Mouse (Mus musculus): Measurements from ENCODE around the gene Pkp4.

The Pkp4 gene

DNA sequence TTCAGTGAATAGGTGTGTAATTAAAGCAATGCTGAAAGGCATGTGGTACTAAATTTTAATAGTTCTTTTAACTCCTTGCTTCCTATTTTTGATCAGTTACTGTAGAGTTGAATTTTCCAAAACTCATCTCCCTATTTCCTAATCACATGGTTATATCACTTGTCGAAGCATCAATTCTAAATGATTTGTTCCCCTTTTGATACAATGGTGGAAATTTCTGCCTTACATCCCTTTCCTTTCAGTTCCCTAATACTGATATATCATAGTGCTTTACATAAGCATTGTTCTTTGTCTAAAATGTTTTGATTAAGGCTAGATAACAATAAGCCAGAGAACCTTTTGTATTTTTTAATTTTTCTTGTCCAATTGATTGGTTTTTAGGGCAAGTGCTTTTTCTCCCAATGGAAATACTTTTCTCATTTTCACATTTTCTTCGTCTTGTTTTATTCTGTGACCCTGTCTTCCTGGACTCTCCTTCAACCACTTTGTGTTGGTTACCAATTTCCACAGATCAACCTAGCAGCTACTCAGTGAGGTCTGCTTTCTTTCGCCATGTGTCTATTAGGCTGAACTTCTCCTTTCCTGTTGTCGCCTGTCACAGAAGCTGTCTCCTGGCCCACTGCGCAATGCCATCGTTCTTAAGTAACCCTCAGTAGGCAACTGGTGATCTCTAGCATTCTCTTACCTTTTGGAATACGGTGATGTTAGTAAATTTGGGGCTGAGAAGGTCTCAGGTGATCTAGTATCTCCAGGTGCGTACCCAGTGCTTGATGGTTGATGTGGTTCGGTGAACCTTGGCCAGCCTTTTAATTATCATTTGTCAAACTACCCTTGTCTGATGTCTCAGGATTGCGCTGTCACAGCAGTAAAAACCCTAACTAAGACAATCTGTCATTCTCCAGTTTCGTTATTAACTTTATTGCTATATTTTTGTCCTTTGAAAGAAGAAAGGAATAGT, 23.7 kb downstream of the Pkp4 start:
- no peak for DNase-seq (ENCODE audit: low spot score in 2 of 2)

DNA sequence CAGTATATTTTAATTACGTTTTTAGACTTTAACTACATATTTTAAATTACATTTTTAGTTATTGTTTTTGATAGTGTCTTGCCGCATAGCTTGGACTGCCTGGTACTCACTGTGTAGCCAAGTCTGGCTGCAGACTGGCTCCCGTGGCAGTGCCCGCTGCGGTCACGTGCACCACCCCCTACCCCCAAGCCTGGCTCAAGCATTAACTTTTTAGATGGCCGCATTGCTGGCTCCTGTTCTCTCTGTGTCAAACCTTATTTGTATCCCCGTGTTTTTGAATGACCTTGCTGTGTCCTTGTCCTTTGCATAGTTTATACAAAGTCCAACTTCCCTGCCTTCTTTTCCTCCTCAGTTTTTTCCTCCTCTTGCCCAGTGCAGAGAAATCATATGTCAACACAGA, 25.5 kb downstream of the Pkp4 start:
- DNase-seq (ENCODE audit: low spot score in 2 of 2) = peak in 1 of 2 experiments; percentile 14

DNA sequence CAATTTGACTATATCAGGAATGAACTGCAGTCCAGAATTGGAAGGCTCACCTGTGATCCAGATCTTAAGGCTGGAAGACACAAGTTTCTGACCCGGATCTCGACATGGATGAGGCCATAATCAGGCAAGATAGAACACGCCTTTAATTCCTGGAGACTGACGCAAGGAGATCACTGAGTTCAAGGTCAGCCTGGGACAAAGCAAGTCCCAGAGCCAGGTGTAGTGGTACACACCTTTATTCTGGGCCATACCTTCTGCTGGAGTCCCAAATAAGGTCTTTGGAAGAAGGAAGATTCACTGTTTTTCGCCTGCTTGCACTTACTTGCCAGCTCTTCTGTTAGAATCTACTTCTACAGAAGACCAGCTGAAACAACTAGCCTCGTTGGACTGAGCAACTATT, 26.3 kb downstream of the Pkp4 start:
- peak in 1 of 2 experiments; percentile 3 for DNase-seq (ENCODE audit: low spot score in 2 of 2)

DNA sequence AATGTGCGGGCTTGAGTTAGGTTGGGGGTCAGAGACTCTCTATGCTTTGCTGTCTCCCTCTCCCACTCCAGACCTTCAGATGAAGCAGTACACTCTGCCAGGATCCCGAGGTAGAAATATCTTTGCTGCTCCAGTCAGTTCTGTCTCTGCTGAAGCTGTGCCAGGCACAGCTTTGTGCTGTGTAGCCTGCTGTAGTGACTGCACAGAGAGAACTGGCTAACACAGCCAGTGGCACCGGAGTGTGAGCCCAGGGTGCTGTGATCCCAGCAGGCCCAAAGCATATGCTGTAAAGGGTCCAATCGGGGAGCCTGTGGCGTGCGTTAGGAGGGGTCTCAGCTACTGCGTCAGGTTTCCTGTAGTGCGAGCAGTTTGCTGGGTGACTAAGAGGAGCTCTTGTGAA, 27.7 kb downstream of the Pkp4 start:
- peak; percentile 49 to 55 for DNase-seq (ENCODE audit: low spot score in 2 of 2)

DNA sequence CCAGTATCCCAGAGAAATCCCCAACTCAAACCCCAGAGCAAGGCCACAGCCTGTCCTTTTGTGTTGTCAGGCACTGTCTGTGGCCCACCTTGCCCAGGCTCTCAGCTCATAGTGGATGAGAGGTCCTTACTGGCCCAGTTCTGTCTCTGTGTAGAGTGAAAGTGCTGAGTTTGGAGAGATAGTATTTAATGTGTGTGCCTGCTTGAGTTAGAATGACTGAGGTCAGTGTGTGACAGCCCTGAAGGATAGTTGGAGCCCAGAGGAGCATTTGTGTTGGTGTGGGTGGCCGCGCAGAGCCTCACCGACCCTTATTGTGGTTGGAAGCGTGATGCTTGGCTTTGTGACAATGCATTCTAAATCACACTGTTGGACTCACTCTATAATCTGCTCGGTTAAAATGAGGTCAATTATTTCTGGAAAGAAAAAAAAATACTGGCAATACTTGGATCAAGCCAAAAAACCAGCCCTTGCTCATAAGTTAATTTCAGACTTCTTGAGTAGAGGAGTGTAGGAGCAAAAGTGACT, 29.1 kb downstream of the Pkp4 start:
- peak; percentile 23 for DNase-seq (ENCODE audit: low spot score in 2 of 2)

DNA sequence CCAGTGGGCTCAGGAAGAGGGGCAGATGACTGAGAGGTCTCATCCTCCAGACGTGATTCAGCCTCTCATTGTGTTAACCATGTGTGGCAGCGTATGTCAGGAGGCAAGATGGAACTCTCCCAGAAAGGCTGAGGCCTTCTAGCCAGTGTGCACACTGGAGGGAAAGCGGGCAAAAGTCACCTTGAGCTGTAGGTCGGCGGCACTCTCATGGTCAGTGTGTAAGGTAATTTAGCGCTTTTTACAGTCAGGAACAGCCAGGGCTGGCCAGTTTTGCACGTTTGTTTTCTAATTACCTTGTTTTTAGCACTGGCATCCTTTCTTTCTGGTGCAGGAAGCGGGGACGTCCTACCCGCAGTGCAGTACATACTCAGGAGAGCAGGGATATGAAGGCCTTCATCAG, 29.5 kb downstream of the Pkp4 start:
- no peak for DNase-seq (ENCODE audit: low spot score in 2 of 2)

DNA sequence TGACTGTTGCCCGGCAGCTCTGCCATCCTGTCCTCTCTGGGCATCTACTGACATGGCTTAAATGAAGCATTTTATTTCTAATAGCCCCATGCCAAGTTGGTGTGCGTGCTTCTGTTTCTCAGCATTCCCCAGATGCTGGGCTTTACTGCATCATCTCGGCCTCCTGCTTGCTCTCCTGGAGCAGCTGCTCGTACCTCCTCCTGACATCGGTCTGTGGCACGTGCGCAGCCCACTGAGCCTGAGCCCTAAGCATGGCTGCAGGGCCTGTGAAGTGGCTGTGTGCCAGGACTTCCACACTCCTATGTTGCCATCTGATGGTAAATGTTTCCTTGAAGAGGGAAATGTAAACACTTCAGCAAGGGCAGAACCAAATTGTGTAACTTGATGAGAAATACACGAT, 30.8 kb downstream of the Pkp4 start:
- no peak for DNase-seq (ENCODE audit: low spot score in 2 of 2)

DNA sequence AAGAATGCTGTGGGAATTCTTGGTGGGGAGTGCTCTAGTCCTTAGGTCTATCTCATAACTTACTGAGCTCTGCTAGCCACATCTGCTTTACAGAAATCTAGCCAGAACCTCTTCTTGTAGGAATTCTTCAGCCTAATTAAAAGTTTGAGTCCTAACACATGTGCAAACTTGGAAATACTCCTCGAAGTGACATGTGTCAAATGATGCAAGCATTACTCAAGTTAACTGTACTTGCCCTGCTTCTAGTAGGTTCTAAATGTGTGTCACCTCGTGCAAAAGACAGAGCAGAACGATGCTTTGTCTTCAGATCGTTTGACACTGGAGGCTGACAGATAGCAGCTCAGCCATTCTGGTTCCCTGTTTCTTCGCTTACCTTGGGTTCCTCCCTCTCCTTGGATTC, 32.5 kb downstream of the Pkp4 start:
- DNase-seq (ENCODE audit: low spot score in 2 of 2) = no peak

DNA sequence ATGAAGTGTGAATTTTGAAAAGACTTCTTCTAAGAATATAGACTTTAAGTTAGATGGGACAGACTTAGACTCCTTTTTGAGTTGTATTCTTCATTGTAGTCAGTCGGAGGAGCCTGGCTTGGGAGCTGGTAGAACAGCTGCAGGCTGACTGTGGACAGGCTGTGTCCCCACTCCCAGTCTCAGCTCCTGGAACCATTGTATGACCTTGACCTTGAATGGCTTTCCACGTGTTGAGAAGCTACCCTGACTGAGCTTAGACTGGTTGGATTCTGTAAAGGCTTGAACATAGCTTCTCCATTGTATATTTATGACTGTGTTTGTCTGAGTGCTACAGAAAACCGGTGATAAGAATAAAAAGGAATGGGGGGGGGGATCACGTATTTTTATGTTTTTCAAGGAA, 36.5 kb downstream of the Pkp4 start:
- no peak for DNase-seq (ENCODE audit: low spot score in 2 of 2)

DNA sequence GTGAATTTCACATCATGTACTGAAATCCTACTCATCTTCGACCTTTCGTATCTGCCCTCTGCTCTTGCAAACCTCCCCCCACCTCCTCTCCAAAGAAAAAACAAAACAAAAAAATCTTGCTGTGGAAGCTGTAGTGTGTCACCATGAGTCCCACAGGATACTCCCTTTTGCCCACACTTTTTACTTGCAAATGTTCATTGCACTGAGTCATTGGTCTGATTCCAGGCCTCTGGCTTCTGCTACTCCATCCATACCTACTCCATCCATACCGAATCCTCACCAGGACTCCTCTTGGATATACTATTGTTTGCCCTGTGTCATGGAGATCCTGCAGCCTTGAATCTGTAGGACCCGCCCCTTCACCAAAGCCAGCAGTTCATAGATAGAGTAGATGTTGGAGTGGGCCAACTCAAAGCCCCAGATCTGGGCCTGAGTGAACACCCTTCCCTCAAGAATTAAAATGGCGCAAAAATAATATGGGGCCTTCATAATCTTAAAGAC, 38.9 kb downstream of the Pkp4 start:
- DNase-seq (ENCODE audit: low spot score in 2 of 2) = no peak

DNA sequence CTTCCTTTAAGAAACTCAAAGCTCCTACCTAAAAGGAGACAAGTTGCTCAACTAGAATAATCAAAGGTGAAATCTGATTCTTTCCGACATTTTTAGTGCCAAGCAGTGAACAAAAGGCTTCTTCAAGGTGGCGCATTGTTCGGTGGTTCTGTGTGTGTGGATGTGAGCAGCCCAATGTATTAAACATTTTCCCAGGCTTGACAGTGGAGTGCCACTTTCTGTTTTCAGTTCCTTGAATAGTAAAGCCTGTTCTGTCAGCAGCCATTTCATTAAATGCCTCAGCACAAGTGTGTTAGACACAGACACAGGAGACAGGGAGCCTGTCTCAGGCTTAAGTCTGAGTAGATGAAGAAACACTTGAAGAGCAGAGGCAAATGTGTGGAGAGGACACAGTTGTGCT, 39.9 kb downstream of the Pkp4 start:
- no peak for DNase-seq (ENCODE audit: low spot score in 2 of 2)

DNA sequence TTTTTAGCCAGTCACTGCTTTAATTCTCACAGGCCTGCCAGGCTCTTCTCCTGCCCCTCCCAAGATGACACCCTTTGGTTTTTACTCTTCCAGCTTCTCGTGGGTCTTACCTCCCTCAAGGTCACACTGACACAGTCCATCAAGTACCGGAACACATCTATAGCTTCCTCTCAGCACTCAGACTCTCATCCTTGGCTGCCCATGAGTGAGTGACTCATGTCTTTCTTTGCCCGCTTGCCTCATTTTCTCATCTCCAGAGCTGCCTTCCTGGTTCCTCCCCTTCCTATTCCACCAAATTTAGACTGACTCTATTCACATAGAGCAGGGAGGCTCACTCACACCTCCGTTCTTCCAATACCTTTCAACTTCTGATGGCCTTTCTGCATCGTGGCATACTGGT, 42.3 kb downstream of the Pkp4 start:
- DNase-seq (ENCODE audit: low spot score in 2 of 2) = no peak

DNA sequence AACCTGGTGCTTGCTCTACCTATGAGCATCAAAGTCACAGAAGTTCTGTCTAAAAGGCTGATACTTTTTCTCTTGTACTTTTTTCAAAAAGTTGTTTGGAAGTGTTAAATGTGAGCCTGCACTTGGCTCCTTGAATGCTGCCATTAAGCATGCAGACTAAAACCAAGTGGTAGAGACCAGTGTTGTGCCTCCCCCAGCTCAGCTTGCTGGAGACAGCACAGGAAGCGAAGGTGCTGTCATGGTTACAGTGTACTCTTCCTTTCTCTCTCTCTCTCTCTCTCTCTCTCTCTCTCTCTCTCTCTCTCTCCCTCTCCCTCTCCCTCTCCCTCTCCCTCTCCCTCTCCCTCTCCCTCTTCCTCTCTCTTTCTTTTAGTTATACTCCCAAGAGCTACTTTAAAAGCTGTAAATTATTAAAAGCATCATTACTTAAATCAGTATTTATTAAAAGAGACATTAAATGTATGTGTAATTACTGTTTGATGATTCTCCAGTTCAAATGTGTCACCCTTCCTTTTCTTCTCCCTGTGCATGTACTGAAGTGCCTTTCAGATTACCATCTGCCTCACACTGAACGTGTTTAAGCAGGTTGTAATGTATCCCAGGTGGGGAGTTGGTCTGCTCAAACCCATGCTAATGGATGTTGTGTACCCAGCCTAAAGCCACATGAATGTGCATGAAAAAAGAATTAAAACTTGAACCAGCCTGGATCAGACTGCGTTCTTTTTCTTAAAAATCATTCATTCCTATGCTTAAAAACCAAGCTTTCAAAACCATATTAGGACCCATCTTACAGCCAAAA, 43.2 kb downstream of the Pkp4 start:
- DNase-seq (ENCODE audit: low spot score in 2 of 2) = no peak

DNA sequence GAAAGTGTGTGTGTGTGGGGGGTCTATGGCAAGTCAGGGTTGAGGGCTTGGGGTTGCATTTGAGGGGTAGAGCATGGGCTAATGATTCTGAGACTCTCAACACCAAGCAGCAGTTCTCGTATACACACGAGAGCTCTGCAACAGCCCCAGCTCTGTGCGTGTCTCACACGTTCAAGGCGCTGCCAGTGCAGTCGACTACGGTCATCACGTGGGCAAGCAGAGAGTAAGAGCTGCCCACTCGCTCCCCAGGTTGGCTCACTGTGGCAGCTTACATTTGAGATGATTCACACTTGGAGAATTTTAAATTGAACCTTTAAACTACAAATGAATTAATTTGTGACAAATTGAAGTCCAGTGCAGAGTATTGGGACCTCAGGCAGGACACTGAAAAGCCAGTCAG, 44.4 kb downstream of the Pkp4 start:
- no peak for DNase-seq (ENCODE audit: low spot score in 2 of 2)

DNA sequence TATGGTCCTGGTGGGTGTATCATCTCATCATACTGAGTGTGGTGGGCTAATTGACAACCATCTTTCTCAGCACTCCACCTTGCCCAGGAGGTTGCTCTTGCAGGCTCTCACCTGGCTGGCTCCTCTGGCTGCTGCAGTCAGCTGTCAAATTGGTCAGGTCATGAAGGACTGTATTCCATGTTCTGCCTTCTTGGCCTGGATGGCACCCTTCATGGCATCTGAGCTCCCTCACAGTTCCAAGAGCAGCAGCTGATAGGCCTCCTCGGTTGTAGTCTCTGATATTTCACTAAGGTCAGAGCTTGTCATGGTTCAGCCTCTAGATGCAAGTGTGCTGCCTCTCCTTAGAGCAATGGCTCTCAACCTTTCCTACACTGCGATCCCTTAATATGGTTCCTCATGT, 45.5 kb downstream of the Pkp4 start:
- no peak for DNase-seq (ENCODE audit: low spot score in 2 of 2)

DNA sequence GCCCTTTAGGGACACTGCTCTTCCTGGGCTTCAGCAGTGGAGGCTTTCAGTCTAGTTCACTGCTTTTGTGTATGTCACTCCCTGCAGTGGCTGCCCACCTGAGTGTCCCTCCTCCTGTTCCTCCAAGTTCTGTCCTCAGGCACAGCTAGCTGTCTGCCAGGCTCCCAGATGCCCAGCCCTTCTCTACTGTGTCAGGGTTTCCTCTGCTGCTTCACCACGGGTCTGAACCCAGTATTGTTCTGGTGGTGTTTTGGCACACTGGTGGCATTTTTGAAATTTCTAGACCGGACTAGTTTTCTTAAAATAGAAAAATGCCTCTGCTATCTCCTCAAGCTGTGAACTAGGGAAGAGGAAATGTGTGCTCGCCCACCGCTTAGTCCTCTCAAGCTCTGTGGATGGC, 46.6 kb downstream of the Pkp4 start:
- no peak for DNase-seq (ENCODE audit: low spot score in 2 of 2)

DNA sequence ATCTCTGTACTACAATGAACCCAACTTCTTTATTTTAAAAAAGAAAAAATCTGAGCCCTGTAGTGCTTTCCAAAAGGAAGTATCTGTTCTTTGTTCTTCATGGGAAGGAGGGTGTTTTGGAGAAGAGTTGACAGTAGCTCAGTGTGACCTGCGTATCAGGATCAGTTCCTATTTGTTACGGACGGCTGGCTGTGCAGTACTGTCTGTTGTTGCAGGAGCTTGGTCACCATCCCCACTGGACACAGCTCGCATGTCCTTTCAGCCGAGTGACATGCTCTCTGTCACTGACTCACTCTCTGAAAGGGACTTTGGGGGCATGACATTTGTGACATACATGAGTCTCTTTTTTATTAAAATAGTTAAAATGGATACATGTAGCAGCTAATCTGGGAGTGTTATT, 47.1 kb downstream of the Pkp4 start:
- DNase-seq (ENCODE audit: low spot score in 2 of 2) = no peak

DNA sequence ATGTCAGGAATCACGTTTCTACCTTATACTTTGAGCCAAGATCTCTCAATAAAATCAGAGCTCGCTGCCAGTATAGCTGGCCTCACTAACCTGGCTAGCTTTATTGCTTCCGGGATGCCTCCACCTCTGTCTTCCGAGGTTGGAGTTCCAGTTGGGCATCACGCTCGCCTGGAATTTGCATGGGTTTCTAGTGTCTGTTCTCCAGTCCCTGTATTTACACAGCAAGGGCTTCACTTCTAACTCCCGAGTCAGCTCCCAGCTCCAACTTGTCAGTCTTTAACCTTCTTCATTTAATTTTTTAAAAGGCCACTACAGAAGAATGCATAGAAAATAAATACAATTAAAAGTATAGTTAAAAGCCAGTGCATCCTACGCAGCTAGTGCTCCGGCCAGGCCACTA, 47.6 kb downstream of the Pkp4 start:
- DNase-seq (ENCODE audit: low spot score in 2 of 2) = no peak

DNA sequence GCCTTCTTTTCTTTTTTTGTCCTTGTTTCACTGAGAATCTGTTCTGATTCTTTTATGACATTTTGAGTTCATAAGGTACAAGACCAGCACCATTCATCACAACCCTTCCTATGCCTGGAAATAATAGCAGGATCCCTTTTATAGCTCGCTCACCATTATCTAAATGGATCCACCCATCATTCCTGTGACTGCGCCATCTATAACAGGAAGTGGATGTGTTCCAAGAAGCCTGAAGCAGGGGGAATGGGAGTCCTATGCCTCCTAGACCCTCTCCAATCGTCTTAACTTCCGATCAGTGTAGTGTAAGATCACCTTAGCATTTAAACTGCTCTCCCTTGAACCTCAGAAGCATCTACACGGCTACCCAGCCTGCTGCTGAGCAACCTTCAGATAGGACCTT, 50.4 kb downstream of the Pkp4 start:
- no peak for DNase-seq (ENCODE audit: low spot score in 2 of 2)

DNA sequence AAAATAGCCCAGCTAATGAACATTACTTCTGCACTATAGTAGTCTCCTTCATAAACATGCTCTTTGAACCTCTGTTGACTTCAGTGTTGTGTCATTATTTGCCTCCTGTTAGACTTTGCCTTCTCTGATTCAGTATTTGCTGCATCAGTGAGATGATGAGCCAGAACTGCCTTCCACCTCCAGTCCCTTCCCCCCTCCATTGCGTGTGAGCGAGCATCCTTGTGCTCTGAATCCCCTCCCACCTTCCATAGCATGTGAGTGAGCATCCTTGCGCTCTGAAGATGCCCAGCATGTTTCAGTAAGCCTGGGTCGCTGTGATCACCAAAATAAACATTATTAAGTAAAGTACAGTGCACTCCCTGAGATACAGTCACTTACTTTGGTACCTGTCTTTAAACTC, 51.8 kb downstream of the Pkp4 start:
- DNase-seq (ENCODE audit: low spot score in 2 of 2) = no peak

DNA sequence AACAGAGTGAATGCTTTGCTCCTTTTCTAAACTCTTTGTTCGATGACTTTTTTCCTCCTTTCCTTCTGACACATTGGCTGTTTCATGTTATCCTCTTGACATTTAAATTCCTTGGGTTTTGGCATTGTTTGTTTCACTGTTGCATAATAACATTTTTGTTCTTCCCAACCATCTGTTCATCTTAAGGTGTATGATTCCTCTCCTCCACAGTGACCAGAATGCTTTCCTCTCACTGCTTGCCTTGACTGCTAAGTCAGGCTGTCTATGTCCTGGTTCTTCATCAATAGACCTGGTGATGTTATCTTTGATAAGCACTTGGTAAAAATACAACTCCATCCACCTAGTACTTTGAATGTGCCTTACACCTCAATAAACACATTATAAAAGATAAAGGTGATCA, 52.2 kb downstream of the Pkp4 start:
- no peak for DNase-seq (ENCODE audit: low spot score in 2 of 2)

DNA sequence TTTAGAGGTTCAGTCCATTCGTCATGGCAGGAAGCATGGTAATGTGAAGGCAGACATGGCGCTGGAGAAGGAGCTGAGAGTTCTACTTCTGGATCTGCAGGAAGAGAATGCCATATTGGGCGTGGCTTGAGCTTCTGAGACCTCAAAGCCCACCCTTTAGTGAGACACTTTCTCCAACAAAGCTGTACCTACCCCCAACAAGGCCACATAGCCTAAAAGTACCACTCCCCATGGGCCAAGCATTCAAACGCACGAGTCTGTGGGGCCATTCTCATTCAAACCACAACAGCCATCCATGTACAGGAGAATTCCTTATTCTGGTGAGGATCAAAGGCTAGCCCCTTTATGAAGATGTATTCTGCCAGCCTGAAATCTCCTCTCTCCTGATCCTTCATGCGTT, 57.3 kb downstream of the Pkp4 start:
- no peak for DNase-seq (ENCODE audit: low spot score in 2 of 2)

Data from right cerebral cortex, postnatal 10 days (tissue).